ENCODE assay signal across 12 mouse cellular contexts in the genomic region with DNA sequence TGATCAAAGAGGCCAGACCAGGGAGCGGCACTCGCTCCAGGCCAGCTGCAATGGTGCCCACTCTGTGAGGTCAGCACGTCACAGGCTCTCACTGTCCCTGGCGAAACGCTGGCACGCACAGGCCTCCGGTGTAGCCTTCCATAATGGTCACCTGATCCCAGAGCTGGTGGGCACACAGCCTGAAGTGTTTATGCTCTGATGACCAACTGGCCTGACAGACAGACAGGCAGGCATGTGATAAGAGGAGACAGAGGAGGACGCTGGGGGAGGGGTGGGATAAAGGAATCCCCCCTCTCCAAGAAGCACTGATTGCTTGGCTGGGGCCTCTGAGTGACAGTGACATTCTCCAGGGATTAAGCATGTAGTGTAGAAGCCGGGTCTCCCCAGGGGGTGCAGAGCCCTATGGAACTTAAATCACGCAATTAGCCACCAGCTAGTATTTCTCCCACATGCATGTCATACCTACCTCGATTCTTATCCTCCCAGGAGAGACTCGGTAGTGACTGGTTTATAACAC. TPM values are rescaled to one million over a fixed set of nuclear protein-coding genes. Genes with fewer than 3 reads are reported as not detected.
A peak's percentile ranks its signal among the peaks of the same experiment; 100 is the strongest.
DNase-seq lines count a peak whose midpoint lies in the region; ATAC-seq and TF ChIP-seq lines count a peak whose summit lies in the region.
"Had no signal": no experiment of that assay in that cellular context is flagged by ENCODE, and none has a peak within 500 bp of the region (broad histone marks: within the 10 kb centered on the region; RNA-seq: fewer than 3 reads in every experiment).

No protein-coding gene starts in this region.

- TF ChIP-seq CTCF in hindbrain, postnatal 0 days (IDR thresholded peaks at IDR 0.05; ENCODE audit: low read depth): no peak
- TF ChIP-seq CTCF in midbrain, postnatal 0 days (IDR thresholded peaks at IDR 0.05): no peak

- no peak overlapping the region for H3K4me3 ChIP-seq in hindbrain, postnatal 0 days (ENCODE audit: low read length)
- H3K4me3 ChIP-seq in hindbrain, embryonic 10.5 days: no peak overlapping the region; the same call in 1 of the 2 replicates
- H3K4me3 ChIP-seq in heart, embryonic 16.5 days (ENCODE audit: low read length): no peak overlapping the region
- no peak overlapping the region for H3K4me3 ChIP-seq in midbrain, postnatal 0 days (ENCODE audit: low read depth, low read length)

- no peak overlapping the region for H3K4me2 ChIP-seq in hindbrain, postnatal 0 days (ENCODE audit: low read depth, low read length)
- H3K4me2 ChIP-seq in heart, embryonic 16.5 days (ENCODE audit: low read depth, low read length): peak overlapping the region; percentile 45; the same call in 1 of the 2 replicates
- no peak overlapping the region for H3K4me2 ChIP-seq in midbrain, postnatal 0 days (ENCODE audit: low read depth, low read length, poor library complexity, severe bottlenecking)

- WGBS in hindbrain, postnatal 0 days: 51% methylated on average over 12 of the region's 12 CpGs
- 42% methylated on average over 12 of the region's 12 CpGs for WGBS in hindbrain, embryonic 10.5 days
- WGBS in heart, embryonic 16.5 days: 14% methylated on average over 12 of the region's 12 CpGs
- WGBS in midbrain, postnatal 0 days: 19% methylated on average over 12 of the region's 12 CpGs

- no peaks in the 10 kb centered on the region for H3K4me1 ChIP-seq in hindbrain, postnatal 0 days (ENCODE audit: insufficient read depth, low read length)
- peaks cover 19% of the 10 kb centered on the region for H3K4me1 ChIP-seq in hindbrain, embryonic 10.5 days (replicated peaks)
- H3K4me1 ChIP-seq in heart, embryonic 16.5 days (ENCODE audit: control insufficient read depth, insufficient read depth, low read length): peaks cover 40% of the 10 kb centered on the region
- no peaks in the 10 kb centered on the region for H3K4me1 ChIP-seq in midbrain, postnatal 0 days (ENCODE audit: insufficient read depth, low read length)

- DNase-seq in hindbrain, postnatal 0 days (ENCODE audit: low spot score): no peak
- no peak for DNase-seq in hindbrain, embryonic 10.5 days (ENCODE audit: low spot score)
- peak; percentile 75 for DNase-seq in gastrocnemius, postnatal 14 days
- DNase-seq in midbrain, postnatal 0 days (ENCODE audit: low spot score): no peak
- DNase-seq in lung, adult 18-20 months: no peak
- no peak for DNase-seq in layer of hippocampus, adult 9-11 months
- DNase-seq in spleen, postnatal 10 days (ENCODE audit: low spot score in 2 of 2): no peak
- DNase-seq: adrenal gland, postnatal 10 days; B cell, adult 2 months; cerebellum, adult 11-12 months; kidney, adult 11 months had no signal

- H3K36me3 ChIP-seq in hindbrain, postnatal 0 days (ENCODE audit: insufficient read depth, low read length): no peaks in the 10 kb centered on the region
- H3K36me3 ChIP-seq in hindbrain, embryonic 10.5 days: no peaks in the 10 kb centered on the region
- no peaks in the 10 kb centered on the region for H3K36me3 ChIP-seq in heart, embryonic 16.5 days (ENCODE audit: control insufficient read depth, insufficient read depth)
- H3K36me3 ChIP-seq in midbrain, postnatal 0 days (ENCODE audit: insufficient read depth, low read length): no peaks in the 10 kb centered on the region

- intact Hi-C loops in gastrocnemius, postnatal 14 days (cut with DNase I; ENCODE audit: low total_unique reads): no loop called here

- H3K27ac ChIP-seq in hindbrain, postnatal 0 days: no peak overlapping the region
- no peak overlapping the region; the same call in 1 of the 2 replicates for H3K27ac ChIP-seq in hindbrain, embryonic 10.5 days
- peak overlapping the region; percentile 93 for H3K27ac ChIP-seq in heart, embryonic 16.5 days (ENCODE audit: low read length)
- no peak overlapping the region for H3K27ac ChIP-seq in midbrain, postnatal 0 days (ENCODE audit: low read depth, low read length)

- H3K9ac ChIP-seq in hindbrain, postnatal 0 days (replicated peaks; ENCODE audit: low read length): no peak overlapping the region
- H3K9ac ChIP-seq in heart, embryonic 16.5 days (ENCODE audit: low read length): peak overlapping the region; percentile 45
- H3K9ac ChIP-seq in midbrain, postnatal 0 days (replicated peaks; ENCODE audit: low read length, poor library complexity, severe bottlenecking): 0 out of 2 replicates have a peak overlapping the region, but pooled peaks have one; percentile 13

- no peaks in the 10 kb centered on the region for H3K9me3 ChIP-seq in hindbrain, postnatal 0 days (ENCODE audit: low read length)
- no peaks in the 10 kb centered on the region for H3K9me3 ChIP-seq in hindbrain, embryonic 10.5 days
- no peaks in the 10 kb centered on the region for H3K9me3 ChIP-seq in heart, embryonic 16.5 days (replicated peaks; ENCODE audit: control insufficient read depth, low read length)
- H3K9me3 ChIP-seq in midbrain, postnatal 0 days (ENCODE audit: low read length): no peaks in the 10 kb centered on the region

- ATAC-seq in hindbrain, postnatal 0 days: peak; percentile 35; the same call in 1 of the 2 replicates
- ATAC-seq in heart, embryonic 16.5 days (replicated peaks; ENCODE audit: extremely low read depth, insufficient read depth, low FRiP score): peak; percentile 78
- ATAC-seq in midbrain, postnatal 0 days (ENCODE audit: low FRiP score): 0 out of 2 replicates have a peak, but pooled peaks have one; percentile 16

- peaks cover 10% of the 10 kb centered on the region; the same call in 1 of the 2 replicates for H3K27me3 ChIP-seq in hindbrain, postnatal 0 days (ENCODE audit: insufficient read depth, low read length)
- peaks cover 37% of the 10 kb centered on the region for H3K27me3 ChIP-seq in hindbrain, embryonic 10.5 days (ENCODE audit: insufficient read depth, poor library complexity, severe bottlenecking)
- peaks cover 10% of the 10 kb centered on the region for H3K27me3 ChIP-seq in heart, embryonic 16.5 days (ENCODE audit: control insufficient read depth, insufficient read depth, low read length)
- peaks cover 18% of the 10 kb centered on the region for H3K27me3 ChIP-seq in midbrain, postnatal 0 days (ENCODE audit: insufficient read depth, low read length)

RNA-seq across cellular contexts. Expression of a gene that starts 6.4 kb away (rescaled TPM):
- total RNA-seq in hindbrain, postnatal 0 days (2014; rRNA removed): 0.93 and 1.9 TPM in 2 replicates
- 0.76 and 0.86 TPM in 2 replicates for polyA plus RNA-seq in hindbrain, postnatal 0 days (2015; fragmentation: Nextera tagmentation; extraction: Ambion mirVana)
- 0.42 and 1.1 TPM in 2 replicates for polyA plus RNA-seq in hindbrain, embryonic 10.5 days (2016; fragmentation: Nextera tagmentation; extraction: Ambion mirVana)
- total RNA-seq in gastrocnemius, postnatal 14 days (2021): 10 to 100 TPM; 61.5 to 72.2 TPM
- 48.1 and 50.7 TPM in 2 replicates for polyA plus RNA-seq in heart, embryonic 16.5 days (2015; fragmentation: Nextera tagmentation; extraction: Ambion mirVana)
- total RNA-seq in midbrain, postnatal 0 days (2014; rRNA removed): 1.6 and 2.0 TPM in 2 replicates
- 0.44 and 0.75 TPM in 2 replicates for polyA plus RNA-seq in midbrain, postnatal 0 days (2015; fragmentation: Nextera tagmentation; extraction: Ambion mirVana)

Comparison
In these comparisons a context has a peak if more than half of its experiments do, and no peak if none do; other contexts are left out.
1. ATAC-seq: peak in every context shown above with its lines; median percentile 78 in heart, embryonic 16.5 days; 35 in hindbrain, postnatal 0 days; 16 in midbrain, postnatal 0 days.
2. RNA of a gene that starts 6.4 kb away (polyA plus RNA-seq): 48.1 to 50.7 TPM in heart, embryonic 16.5 days; 0.42 to 1.1 TPM in hindbrain, embryonic 10.5 days, 0.76 to 0.86 TPM in hindbrain, postnatal 0 days and 0.44 to 0.75 TPM in midbrain, postnatal 0 days; every median in the first group is over 10 times any median in the second.